Mouse (Mus musculus) R1 (cell line): ENCODE results near the gene Sap30bp.

Experiments used
- DNase-seq: peaks from one replicate; pipeline ENCODE4 v3.0.0-alpha.2; 2018; ENCODE audit warnings: low read depth, low spot score

The Sap30bp gene

DNA sequence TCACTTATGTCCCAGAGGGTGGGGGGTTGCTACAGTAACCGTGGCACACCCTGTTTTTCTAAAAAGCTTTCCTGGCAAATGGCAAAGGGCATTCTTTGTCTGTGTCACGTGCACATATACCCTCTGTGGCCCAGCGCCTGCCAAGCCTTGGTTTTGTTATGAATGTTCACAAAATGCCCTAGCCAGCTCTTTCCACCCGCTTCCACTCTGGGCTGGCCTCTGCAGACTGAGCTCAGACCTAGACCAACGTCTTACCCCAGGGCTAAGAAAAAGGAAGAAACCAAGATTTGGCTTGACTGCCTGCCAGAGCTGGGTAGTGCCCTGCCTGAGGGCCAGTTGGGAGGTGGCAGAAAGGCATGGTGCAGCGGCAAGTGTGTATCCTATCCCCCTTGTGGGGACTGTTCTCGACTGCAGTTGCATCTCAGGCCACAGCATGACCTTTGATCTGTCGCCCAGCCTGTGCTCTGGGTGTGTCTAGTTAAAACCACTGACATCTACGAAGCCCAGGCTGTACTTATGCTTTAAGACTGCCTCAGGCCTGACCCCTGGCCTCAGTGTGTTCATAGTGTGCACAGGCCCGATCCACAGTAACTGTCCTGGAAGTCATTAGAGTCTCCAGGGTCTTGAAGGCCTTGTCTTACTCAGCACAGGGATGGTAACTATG is 22.2 kb downstream of the Sap30bp start:
- peak; percentile 33 for DNase-seq

DNA sequence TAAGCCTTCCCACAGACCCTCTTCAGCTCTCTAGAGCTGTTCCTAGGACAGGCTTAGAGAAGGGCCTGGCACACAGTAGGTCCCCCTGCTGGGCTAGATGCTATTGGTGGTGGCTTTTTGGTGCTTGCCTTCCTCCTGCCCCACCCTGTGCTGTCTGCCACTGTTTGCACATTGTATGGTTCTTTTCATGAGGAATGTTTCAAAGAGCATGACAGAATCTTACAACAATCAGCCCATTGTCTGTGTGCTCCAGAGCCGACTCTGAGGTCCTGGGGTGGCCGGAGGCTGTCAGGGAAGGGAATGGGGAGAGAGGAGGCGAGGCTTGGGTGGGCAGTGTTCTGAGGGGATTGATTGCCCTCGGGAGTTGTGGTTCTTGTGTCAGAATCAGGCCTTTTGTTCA is 23.4 kb downstream of the Sap30bp start:
- DNase-seq, result peak; percentile 82

GRCm38 (mm10) chr11:115957971-115958370 is 24.9 kb downstream of the Sap30bp start:
- peak; percentile 51 for DNase-seq

DNA sequence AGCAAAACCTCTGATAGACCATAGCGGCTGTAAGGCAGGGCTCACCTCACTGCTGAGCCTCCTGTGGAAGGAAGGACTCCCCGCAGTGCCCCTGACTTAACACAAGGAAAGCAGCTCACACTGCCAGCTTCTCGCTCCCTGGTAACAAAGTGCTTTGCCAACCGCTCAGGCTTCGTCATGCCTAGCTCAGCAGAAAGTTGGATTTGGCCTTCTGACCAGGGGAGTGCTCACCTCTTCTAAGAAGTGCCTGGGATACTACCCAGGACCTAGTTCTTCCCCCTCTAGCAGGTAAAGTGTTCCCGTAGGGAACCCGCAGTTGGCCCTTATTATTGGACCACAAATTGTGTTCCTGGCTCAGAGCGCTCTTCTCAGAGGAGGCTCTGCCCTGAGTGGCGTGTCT is 25.9 kb downstream of the Sap30bp start:
- peak; percentile 41 for DNase-seq

GRCm38 (mm10) chr11:115962651-115963412 is 29.8 kb downstream of the Sap30bp start:
- DNase-seq, result peak; percentile 14

DNA sequence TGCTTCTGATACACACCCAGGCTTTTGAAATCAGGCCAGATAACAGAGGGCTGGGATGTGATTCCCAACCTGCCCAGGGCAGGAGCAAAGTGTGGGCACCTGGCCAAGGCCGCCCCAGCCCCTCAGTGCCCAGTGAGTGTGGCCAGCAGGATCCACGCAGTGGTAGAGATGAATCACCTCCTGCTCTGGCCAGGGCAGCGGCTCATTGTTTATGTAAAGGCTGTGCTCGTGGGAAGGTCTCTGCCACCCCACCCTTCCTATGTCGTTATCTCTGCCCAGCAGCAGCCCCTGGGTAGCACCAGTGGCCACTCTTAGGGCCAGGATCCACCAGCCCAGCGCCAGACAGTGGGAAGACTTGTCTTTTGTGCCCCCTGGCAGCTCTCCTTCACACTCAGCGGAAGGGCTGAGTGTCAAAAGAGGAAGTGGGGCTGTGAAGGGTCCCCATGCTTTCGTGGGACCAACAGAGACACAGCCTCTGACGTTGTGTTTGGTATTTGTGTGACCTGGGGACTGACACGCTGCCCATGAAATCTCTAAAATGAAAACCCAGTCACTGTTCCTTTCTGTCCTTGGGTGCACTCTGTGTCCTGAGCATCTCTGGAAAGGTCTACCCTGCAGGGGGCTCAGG is 32.0 kb downstream of the Sap30bp start:
- DNase-seq, result no peak

DNA sequence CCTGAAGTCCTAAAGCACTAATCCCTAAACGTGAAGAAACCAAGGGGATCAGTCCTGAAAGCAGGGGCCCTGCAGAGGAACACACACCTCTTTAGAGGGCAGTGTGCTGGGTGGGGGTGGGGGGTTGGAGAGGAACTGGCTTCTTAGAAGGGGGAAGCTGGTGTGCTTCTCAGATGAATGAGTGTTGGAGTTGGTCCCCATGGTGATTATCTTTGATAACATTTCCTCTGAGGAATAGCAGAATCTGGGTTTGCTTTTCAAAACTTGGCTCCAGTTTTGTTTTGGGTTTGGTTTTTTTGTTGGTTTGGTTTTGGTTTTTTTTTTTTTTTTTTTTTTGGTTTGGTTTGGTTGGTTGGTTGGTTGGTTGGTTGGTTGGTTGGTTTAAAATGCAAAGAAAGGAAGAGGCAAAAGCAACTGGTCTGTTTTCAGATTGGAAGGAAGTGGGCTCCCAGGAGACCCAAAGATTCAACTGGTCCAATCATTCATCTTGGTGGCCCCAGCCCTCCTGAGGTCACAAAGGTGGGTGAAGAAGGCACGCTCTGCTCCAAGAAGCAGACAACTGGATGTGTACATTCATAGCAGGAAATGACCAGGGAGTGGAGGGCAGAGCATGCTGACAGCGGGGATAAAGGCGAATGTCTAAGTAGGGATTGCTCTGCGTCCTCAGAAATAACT is 35.8 kb downstream of the Sap30bp start:
- DNase-seq, result no peak

GRCm38 (mm10) chr11:115970006-115970673 is 37.1 kb downstream of the Sap30bp start:
- peak; percentile 85 for DNase-seq

DNA sequence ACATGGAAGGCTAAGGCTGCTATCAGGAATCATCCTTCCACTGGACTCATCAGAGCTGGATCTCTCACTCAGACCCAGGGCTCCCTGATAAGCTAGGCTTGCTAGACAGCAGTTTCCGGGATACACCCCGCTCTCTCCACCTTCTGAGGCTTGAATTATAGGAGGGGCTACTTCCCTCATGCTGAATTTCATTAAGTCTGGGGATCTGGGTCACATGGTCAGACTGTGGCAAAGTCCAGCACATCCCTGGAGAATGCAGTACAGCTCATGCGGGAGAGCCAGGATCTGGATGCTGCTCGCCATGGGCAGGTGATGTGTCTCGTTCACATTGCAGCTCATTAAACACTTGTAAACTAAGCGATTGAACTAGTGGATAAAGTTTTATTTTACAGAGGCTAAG is 37.9 kb downstream of the Sap30bp start:
- DNase-seq, result peak; percentile 91

DNA sequence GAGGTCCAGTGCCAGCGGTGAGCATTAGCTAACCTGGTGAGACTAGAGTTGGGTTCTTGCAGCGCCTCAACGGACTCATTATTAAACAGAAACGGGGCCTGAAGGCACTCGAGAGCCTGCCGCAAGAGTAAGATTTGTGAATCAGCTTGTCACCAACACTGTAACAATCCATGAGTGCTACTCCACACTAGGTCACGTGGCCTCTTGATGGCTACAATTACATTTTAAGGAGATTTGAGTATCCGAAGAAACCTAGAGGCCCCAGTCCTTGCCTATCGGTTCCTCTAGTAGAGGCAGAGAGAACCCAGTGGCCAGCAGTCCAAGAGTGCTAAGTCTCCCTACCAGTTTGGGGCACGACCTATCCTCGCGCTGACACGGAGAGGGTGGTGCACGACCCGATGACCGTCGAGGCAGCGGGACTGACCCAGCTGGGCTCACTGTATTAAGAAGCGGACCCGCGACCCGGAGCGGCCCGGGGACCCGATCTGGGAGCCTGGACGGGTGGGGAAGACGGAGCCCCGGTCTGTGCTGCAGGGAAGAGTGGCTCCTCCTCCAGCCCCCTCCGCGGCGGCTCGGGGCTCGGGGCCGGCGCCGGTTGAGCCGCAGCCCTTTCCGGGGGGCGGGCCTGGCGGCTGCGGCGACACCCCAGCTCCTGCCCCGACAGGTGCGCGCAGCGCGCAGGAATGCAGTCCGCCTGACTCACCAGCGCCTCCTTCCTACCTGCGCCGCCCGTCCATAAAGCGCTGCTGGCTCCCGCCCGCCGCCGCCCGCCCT is 41.4 kb downstream of the Sap30bp start, which contains the start of gene Itgb4:
Itgb4 (plus strand) TSS at position 401 of the 774 bp plus-strand sequence.
- peak; percentile 74 for DNase-seq

- DNase-seq, result no peak
Measured at GRCm38 (mm10) chr11:115975083-115975420, 42.0 kb downstream of the Sap30bp start.

GRCm38 (mm10) chr11:115975544-115975943 is 42.5 kb downstream of the Sap30bp start:
- DNase-seq, result peak; percentile 43

- DNase-seq, result no peak
Measured at GRCm38 (mm10) chr11:115982472-115982871, 49.4 kb downstream of the Sap30bp start.

DNA sequence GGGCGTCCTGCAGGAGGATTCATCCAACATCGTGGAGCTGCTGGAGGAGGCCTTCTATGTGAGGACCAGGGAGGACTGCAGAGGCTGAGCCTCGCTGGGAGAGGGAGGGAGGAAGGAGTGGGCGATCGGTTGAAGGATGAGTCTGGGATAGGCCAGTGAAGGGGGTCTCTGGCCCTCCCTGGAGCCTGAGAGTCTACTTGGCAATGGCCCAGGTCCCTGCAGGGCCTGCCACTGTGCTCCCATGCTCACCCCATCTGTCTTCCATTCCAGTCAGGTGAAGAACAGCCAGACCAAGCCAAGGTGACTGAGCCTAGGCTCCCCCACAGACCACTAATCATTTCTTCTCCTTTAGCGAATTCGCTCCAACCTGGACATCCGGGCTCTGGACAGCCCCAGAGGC is 50.2 kb downstream of the Sap30bp start:
- DNase-seq, result no peak

DNA sequence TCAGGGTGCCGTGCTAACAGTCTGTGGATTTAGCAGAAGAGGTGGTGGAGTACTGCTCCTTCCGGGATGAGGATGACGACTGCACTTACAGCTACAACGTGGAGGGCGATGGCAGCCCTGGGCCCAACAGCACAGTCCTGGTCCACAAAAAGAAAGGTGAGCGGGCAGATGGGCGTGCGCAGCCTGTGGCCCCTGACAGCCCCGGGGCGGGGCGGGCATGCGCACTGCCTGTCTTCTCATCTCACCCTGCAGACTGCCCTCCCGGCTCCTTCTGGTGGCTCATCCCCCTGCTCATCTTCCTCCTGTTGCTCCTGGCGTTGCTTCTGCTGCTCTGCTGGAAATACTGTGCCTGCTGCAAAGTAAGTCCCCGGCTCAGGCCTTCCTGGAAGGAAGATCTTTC is 56.6 kb downstream of the Sap30bp start:
- peak; percentile 76 for DNase-seq

DNA sequence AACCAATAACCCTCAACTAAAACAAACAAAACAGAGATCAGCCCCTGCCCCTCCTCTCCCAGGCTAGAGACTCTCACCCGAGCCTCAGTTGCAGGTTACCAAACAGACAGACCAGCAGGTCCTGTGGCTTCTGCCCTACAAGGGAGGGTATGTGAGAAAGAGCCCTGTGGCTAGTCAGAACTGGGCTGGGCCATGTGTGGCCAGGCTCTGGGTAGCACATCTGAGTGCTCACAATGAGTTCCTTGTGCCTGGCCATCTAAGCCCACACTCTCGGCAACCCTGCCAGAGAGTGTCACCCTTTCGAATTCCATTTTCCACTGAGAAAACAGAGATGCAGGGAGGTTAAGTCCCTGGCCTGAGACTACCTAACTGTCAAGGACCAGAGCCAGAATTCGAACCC is 59.0 kb downstream of the Sap30bp start:
- DNase-seq, result no peak

GRCm38 (mm10) chr11:115995256-115995655 is 62.2 kb downstream of the Sap30bp start:
- no peak for DNase-seq

- DNase-seq, result peak; percentile 54
Measured at GRCm38 (mm10) chr11:115997047-115997446, 64.0 kb downstream of the Sap30bp start.

GRCm38 (mm10) chr11:115997662-115998061 is 64.6 kb downstream of the Sap30bp start:
- DNase-seq, result no peak

GRCm38 (mm10) chr11:115999027-115999426 is 65.9 kb downstream of the Sap30bp start:
- no peak for DNase-seq
